Mouse (Mus musculus) CD8-positive naive resting alpha-beta T cell, adult 57 days (primary cell): ENCODE results near the gene Wdr43. TPM values are rescaled to one million over a fixed set of nuclear protein-coding genes. Genes with fewer than 3 reads are reported as not detected.

Experiments used
- total RNA-seq: library from RNA; stranded (reverse); gene quantifications from one replicate; pipeline ENCODE4 v1.2.4, GENCODE M21; 2023

Wdr43 gene
- total RNA-seq = 133 TPM

DNA sequence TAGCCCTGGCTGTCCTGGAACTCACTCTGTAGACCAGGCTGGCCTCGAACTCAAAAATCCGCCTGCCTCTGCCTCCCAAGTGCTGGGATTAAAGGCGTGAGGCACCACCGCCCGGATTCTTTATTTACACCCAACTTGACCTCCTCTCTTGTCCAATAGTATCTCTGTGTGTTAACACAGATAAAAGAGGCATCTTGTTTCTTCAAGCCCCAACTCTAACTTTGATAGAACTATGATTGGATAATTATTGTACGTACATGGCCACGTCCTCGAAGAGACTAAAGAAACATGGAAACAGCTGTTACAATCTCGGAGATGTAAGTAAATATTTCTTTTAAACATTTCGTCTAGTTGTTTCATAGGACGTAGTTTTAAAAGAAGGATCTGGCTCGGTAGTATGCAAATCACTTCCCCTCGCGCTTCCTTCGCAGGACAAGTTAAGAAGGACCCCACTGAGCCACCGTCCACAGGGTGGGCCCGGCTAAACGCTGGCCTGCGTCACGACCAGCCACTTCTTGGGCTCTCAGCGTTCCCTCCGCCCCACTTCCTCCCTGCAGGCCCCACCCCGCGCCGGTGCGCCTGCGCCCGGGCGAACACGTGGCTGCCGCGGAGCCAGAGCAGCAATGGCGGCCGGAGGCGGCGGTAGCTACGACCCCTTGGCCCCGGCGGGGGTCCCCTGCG is at the start of gene Wdr43:
Gene Wdr43 (plus strand): TSS at position 258 of the 681 bp plus-strand sequence.

DNA sequence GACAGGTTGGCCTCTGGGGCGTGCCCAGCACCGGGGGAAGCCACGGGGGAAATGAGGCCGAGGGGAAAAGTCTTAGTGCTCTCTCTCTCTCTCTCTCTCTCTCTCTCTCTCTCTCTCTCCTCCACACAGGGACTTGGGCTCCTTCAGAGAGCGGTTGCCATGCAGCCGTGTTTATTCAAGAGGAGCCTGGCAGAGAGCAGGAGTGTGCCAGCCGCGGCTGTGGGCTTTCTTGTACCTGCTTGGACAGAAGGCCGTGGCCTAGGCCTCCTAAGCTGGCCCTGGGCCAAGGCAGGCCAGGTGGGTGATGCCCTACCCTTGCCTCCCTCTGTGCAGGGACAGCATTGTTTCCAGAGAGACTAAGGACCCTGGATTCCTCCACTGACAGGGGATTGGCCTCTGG is 57.4 kb downstream of the Wdr43 start, which contains the start of gene Togaram2:
Gene Togaram2 (plus strand): TSS at position 170 of the 400 bp plus-strand sequence.

Other genes with a start within 250 kb of the Wdr43 start
- 50.0 TPM for gene Gm4707, start 156.0 kb upstream of the Wdr43 start, total RNA-seq
- 202 TPM for gene Smchd1, start 140.6 kb upstream of the Wdr43 start, total RNA-seq
- gene Ndc80, start 89.0 kb upstream of the Wdr43 start, total RNA-seq = 17.1 TPM
- not detected for gene Spdya, start 63.8 kb upstream of the Wdr43 start, total RNA-seq
- not detected for gene Togaram2, start 57.4 kb downstream of the Wdr43 start, total RNA-seq
- not detected for gene Pcare, start 137.0 kb downstream of the Wdr43 start, total RNA-seq
- gene Clip4, start 152.6 kb downstream of the Wdr43 start, total RNA-seq = 0.24 TPM